Mouse (Mus musculus): ENCODE measurements at regions not wholly inside any gene's neighbourhood (a gene's known extent, or its start where the extent isn't known, plus 50 kb on each side); places are given as distances from the start of the nearest gene placed in this dataset.

DNA sequence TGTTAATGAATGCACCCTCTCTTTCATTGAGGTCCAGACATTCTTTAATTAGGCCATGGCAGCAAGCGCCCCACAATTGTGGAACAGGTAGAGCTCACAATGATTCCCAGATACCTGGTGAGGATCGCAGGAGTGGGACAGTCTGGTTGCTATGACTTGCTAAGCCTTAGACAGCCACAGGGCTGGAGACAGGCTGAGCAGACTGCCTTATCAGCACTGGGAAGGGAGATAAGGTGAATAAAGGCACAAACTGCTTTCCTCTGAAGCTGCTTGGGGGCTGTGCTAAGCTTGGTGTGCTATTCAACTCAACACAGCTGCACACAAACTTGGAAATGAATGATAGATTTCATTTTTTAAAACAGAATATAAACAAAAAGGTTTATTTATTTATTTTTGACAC lies 159.8 kb upstream of the Masp1 start:
- DNase-seq (ENCODE audit: low read depth): no peak

DNA sequence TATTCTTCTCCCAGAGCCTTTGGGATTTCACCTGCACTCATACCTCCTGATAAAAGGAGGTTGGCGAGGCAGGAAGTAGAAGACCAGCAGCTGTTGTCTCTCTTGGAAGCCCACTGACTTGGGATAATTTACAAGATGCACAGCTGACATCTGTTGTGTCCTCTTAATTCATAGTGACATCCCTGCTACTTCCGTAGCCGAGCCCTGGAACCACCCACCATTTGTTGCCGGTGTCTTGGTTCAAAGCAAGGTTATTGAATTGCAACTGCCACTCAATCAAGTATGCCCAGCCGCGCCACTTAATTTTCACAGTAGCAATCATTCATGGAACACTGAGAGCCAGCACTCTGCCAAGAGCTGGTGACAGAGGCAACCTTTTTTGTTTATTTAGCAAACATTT lies 151.8 kb upstream of the Masp1 start:
- no peak for DNase-seq (ENCODE audit: low read depth)

DNA sequence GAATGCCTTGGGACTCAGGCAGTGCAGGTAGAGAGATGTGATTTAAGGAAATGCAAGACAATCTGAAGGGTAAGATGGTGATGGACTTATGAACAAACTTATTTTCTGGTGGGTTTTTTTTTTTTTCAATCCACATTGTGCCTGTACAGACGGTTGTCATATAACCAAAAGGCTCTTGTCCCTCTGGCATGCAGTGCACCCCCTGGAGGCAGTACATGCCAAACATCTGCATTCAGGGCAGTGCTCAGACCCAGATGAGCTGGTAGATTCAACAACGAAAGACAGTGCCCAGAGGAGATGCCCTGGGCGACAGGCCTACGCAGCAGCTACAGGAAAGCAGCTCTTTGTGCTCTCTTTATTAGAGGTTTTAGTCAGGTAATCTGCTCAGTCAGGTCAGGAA lies 149.5 kb upstream of the Masp1 start:
- DNase-seq (ENCODE audit: low read depth): peak; percentile 4

DNA sequence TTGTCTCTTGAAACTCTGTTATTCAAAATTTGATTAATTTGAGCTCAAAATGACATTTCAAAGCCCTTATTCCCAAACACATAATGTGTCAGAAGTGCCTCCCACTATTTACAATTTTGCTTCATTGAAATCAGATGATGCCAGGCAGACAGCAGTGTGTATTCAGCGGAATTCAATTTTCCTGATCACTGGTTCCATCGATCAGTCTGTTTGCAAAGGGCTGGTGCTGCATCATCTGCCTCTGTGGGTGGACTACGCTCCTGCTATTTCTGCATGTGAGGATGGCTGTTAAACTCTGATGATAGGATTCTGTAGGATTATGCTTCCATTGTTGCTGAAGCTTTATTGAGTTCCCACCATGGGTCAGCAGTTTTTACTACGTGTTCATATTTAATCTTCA lies 149.0 kb upstream of the Masp1 start:
- no peak for DNase-seq (ENCODE audit: low read depth)

All from induced T-regulatory cell, adult 2 months (primary cell).